Mouse (Mus musculus) adrenal gland, adult (tissue): ENCODE results near the gene Grip1.

Experiments
- DNase-seq, 2 experiments: peaks; one replicate each; pipeline ENCODE4 v3.0.0; 2022 to 2023; ENCODE audit warnings: low spot score in 1 of 2; ENCODE audit not compliant: inconsistent age in 2 of 2

Grip1 gene

DNA sequence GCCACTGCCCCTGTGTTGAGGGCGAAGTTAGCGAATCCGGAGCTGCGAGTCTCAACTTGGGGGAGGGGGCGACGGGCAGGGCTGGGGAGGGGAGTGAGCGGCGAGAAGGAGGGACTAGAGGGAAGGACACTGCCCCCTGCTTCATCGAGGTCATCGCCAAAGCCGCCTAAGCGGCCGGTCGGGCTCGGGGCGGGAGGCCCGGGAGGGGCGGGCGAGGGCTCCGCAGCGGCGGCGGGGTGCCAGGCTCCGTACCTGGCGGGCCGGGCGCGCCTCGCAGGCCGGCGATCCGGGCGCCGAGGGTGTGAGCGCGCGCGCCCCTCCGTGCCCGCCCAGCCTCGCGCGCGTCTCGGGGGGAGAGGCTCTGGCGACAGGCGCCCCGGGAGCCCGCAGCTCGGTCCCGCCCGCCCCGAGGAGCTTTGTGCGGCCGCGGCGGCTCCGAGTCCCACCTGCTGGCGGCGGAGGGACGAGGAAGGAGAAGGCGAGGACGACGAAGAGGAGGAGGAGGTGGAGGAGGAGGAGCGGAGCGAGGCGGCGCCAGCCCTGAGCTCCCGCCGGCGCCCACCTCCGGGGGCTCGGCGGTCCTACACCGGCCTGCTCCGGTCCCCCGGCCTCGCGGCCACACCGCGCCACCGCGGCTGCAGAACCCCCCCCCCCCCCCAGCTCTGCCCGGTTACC, at the start of gene Grip1:
Gene Grip1 (plus strand): TSS at position 400 of the 675 bp plus-strand sequence.
- peak; percentile 23 to 52 for DNase-seq

DNA sequence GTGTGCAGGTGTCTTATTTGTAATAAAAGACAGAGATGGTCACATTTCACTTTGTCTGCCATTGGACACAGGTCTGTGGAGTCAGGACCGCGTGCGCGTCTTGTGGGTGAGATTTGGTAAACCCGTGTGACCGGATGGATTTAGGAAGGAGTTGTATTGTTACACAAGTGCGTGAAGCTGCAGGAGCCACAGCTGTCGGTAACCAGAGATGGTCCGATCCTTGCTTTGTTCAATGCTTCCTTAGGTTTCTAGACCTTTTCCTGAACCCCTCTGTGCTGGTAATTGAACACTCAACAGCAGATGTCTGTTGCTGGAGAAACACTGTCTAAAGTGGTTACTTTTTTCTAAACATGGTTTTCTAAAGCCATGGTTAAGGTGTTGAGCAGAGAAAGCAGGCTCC, 48.5 kb upstream of the Grip1 start:
- no peak for DNase-seq

GRCm38 (mm10) chr10:119405612-119406011, 48.0 kb upstream of the Grip1 start:
- DNase-seq = no peak

DNA sequence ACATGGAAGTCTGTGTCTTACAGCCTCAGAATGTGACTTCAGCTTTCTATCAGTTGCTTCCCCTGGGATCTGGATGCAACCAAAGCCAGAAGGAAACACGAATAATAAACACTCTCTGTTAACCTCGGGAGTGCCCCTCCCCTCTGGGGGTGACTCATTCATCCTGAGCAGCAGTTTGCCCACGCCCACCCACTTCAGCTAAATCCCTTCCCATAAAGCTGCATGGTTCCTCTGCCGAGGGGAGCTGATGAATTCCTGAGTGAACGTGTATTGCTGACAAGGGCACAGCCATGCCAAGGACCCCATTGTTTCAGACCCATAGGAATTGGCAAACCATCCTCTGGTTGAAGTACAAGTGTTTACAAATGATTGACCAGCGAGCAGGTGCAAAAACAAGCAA, 45.3 kb upstream of the Grip1 start:
- no peak for DNase-seq

DNA sequence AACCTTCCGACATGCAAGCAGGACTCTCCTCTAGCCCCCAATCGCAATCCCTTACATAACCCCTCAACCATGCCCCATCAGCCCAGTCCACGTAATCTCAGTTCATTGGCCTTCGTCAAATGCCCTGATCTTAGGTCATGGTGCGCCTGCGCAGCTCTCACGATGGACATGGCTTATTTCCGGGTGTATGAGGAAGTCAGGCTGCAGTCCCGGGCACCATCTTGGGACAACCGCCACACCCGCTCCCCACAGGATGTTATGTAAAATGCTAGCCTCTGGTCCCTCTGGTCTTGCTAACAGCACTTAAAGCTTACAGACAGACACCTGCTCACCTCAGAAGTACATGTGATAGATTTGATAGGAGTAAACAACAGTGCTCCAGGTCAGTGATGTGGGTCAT, 40.4 kb upstream of the Grip1 start:
- DNase-seq = no peak

- no peak for DNase-seq
Observed at GRCm38 (mm10) chr10:119415106-119415505, 38.5 kb upstream of the Grip1 start.

DNA sequence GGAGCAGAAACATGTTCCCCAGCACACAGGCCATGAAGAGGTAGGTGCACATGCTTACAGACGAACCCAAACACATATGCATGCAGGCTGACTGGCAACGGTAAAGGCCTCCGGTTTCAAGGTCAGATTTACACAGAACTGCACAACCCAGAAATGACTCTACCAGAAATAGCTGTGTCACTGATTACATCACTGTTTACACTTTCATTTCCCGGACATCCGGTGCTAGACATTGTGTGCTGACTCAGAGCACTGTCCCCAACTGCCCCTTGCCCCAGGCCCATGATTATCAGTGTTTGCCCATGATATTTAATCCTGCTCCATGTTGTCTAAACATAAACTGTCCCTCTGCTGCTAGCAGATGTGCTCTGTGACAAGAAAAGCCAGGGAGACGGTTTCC, 32.2 kb upstream of the Grip1 start:
- no peak for DNase-seq

DNA sequence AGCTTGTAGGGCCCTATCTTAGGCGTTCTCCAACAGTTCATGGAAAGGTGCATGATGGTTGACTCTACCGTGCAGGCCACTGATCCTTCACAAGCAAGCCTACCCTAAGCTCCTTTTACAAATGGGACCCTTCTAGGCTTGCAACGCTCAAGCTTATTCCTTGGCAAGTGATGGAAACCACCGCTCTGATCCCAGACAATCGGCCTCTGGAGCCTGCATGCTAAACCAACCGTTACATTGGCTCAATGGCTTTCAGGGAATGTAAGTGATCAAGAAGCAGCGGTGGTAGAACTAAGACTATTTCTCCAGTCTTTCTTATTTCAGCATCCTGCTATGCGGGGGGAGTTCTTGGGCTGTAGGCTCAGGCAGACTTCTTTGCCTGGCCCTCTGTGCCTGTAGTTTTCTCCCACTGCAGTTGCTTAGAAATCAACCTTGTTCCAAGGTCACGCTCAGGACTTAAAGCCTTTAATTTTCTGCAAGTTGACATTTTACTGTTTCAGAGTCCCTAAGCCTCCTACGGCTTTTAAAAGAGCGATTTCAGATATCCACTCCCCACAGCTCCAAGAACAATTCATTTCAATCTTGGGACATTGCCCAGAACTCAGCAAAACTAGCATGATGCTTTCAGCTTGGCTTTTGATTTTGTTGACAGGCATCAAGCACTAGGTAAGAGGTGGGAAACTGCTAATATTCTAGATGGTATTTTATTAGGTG, 29.7 kb upstream of the Grip1 start:
- peak in 1 of 2 experiments; percentile 49 for DNase-seq

DNA sequence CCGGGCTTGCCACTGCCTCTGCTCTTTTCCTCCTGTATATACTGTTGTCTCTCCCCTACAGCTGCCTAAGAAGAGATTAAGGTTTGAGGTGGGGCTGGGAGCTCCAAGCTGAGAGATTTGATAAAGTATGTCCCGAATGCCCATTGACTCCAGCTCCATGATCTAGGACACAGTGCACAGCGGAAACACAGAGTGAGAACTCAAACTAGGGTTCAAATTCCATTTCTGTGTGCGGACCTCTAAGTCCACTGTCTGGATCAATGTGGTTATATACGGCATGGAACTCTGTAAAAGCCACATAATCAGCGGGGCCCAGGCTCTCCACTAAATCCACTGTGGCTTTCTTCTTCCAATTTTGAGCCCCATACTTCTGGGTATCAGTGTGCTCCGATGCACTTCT, 26.0 kb upstream of the Grip1 start:
- DNase-seq = no peak

DNA sequence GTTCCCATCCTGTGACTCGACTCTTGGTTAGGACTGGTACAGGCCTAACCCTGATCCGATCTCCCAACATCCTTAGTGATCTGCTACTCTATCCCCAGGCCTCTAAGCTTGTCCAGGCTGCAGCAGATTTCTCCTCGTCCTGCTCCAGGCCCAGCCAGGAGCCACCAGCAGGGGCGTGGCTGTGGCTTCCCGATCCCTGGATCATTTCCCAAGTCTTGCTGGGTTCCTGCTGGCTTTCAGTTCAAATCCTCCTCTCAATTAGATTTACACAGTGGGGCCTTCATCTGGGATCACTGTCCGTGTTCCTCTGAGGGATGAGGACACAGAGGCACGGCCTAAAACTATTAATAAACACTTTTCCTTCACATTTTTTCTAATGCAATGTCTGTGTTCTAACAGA, 25.5 kb upstream of the Grip1 start:
- DNase-seq = no peak

DNA sequence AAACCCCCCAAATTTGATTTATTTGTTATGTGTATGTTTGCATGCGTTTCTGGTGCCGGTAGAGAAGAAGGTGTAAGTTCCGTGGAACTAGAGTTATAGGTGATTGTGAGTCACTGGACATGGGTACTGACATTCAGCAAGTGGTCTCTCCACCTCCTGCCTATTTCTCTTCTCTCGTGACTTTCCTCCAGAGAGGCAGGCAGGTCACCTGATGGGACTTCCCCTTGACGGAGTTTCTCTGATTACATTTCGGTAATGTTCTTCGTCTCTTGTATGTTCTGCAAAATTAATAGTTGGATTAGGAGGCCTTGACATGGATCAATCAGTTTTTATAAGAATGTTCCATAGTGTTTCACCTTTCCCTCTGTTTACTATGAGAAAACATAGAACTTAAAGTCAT, 23.4 kb upstream of the Grip1 start:
- no peak for DNase-seq

GRCm38 (mm10) chr10:119431801-119432200, 21.8 kb upstream of the Grip1 start:
- DNase-seq = no peak

DNA sequence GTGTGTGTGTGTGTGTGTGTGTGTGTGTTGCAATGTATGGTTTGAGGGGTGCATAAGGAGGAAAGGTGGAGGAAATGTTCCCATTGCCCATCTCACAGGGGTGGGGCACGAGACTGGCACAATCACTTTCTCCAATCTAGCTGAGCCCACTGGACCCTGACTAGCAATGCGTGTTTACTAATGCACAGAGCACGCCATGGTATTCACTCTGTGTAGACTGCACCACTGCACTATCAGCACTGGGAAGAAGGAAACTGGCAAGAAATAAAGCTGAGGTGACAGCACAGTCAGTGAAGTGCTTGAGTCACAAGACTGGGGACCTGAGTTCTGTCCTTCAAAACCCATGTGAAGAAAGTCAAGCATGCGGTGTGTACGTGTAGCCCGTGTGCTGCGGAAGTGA, 17.8 kb upstream of the Grip1 start:
- DNase-seq = no peak

DNA sequence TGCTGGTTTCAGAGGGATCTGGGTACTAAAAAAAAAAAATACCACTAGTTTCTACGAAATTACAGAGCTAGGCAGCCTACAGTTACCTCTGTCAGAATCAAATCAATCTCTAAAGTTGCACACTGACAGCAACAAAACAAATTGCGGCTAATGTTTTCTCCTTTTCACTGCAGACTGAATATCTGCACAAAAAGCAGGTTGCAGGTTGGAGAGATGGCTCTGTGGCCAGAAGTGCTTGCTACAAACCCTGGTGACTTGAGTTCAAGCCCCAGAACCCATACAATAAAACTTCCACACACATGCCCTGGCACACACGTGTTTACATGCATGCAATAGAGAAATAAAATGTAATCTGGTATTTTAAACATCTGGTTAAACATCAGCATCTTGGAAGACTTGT, 16.3 kb upstream of the Grip1 start:
- no peak for DNase-seq

DNA sequence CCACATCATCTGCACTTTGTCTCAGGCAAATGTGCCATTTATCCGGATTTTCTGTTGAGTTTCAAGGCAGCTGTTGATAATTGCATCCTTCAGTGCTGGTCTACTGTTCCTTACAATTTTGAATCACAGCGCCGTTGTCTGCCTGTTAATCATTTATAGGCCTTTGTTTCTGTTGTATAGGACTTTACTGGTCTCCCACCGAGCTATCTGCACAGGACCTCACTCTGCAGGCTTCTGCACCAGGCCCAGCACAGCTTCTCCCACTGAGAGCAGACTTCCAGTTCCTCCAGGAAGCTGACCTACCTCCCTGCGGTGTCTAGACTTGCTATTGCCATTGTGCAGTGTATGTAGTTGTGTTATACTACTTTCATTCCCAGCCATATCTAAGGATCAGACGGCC, 11.9 kb upstream of the Grip1 start:
- no peak for DNase-seq

- DNase-seq = no peak
Observed at GRCm38 (mm10) chr10:119447392-119447914, 6.2 kb upstream of the Grip1 start.

GRCm38 (mm10) chr10:119447930-119448329, 5.7 kb upstream of the Grip1 start:
- DNase-seq = no peak

DNA sequence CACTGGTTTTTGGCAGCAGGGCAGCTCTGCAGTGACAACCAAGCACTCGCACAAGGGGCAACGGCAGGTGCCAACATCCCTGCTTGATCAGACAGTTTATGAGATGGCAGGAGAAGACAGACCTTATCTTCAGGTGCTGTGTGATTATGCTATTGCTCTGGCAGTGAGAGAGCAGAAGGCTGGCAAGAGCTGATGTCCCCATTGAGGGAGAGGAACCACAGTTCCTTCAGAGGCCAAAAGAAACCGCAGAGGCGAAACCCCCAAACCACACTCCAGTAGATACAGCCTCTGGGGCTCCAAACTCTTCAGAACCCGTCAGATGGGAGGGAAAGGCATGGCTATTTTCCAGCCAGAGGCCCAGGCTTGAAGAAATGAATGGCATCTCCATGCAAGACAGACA, 932 bp upstream of the Grip1 start:
- no peak for DNase-seq

DNA sequence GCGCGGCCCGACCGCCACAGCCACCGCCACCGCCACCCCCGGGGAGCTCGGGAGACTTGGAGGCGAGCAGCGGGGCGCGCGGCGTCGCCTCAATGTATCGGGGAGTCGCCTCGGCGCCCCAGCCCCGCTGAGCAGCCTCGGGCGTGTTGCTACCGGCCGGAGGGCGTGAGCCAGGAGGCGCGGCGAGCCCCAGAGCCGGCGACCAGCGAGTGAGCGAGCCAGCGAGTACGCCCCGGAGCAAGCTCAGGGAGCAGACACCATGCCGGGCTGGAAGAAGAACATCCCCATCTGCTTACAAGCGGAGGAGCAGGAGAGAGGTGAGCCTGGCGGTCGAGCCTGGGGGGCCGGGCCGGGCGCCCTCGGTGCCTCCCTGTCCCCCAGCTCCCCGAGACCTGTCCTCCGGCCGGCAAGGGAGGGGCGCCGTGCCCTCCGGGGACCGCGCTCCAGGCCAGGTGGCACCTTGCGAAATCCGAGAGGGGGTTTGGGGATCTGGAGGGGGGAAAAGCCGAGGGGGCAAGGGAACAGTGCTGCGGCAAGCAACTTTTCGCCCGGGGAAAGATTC, 557 bp downstream of the Grip1 start:
- peak; percentile 24 to 77 for DNase-seq

- DNase-seq = peak in 1 of 2 experiments; percentile 44
Observed at GRCm38 (mm10) chr10:119454668-119455542, 1.3 kb downstream of the Grip1 start.

GRCm38 (mm10) chr10:119455543-119455940, 1.9 kb downstream of the Grip1 start:
- no peak for DNase-seq
